Mouse (Mus musculus) hindbrain, embryonic 16.5 days (tissue): ENCODE measurements around the gene Slc41a2. TPM values are rescaled to one million over a fixed set of nuclear protein-coding genes. Genes with fewer than 3 reads are reported as not detected.

ENCODE experiments used
- ATAC-seq: fragments of 200-750 bp; cut with Nextera tagmentation; 2 replicates; pipeline ENCODE4 v1.8.0; 2017; ENCODE audit warnings: moderate TSS enrichment, moderate library complexity
- H3K27ac ChIP-seq: fragments of 300-500 bp; sonication (generic); 2 replicates; pipeline ENCODE4 v1.5.1; 2014; ENCODE audit warnings: low read depth, mild to moderate bottlenecking, control low read depth, low read length, moderate library complexity
- H3K27me3 ChIP-seq: fragments of 300-500 bp; sonication (generic); replicated peaks from 2 replicates; pipeline ENCODE4 v1.6.1; 2014; ENCODE audit warnings: low read length; ENCODE audit not compliant: control insufficient read depth, insufficient read depth
- H3K36me3 ChIP-seq: fragments of 300-500 bp; sonication (generic); 2 replicates; pipeline ENCODE4 v1.6.1; 2014; ENCODE audit warnings: mild to moderate bottlenecking, low read length, moderate library complexity, mixed read lengths; ENCODE audit not compliant: control insufficient read depth, insufficient read depth
- H3K4me1 ChIP-seq: fragments of 300-500 bp; sonication (generic); 2 replicates; pipeline ENCODE4 v1.6.1; 2014; ENCODE audit warnings: low read depth, low read length; ENCODE audit not compliant: control insufficient read depth, insufficient read depth
- H3K4me2 ChIP-seq: fragments of 300-500 bp; sonication (generic); 2 replicates; pipeline ENCODE4 v1.6.1; 2014; ENCODE audit warnings: mild to moderate bottlenecking, low read length, control low read depth, moderate library complexity
- H3K4me3 ChIP-seq: fragments of 300-500 bp; sonication (generic); 2 replicates; pipeline ENCODE4 v1.5.1; 2014; ENCODE audit warnings: mild to moderate bottlenecking, low read length, control low read depth, moderate library complexity
- H3K9ac ChIP-seq: fragments of 300-500 bp; sonication (generic); 2 replicates; pipeline ENCODE4 v1.6.1; 2014; ENCODE audit warnings: low read depth, mild to moderate bottlenecking, control low read depth, low read length, moderate library complexity
- H3K9me3 ChIP-seq: fragments of 300-500 bp; sonication (generic); 2 replicates; pipeline ENCODE4 v1.6.1; 2014; ENCODE audit warnings: mild to moderate bottlenecking, low read length, moderate library complexity; ENCODE audit not compliant: control insufficient read depth
- WGBS: fragments of 180-500 bp; shearing (Covaris S2); extraction: QIAGEN DNeasy Blood & Tissue Kit; methylation state at CpG from one replicate; pipeline ENCODE4 v1.1.7; 2014; 5-methylcytosine and 5-hydroxymethylcytosine counted together
- polyA plus RNA-seq: library from polyadenylated mRNA; unstranded; fragments of >200 nt; fragmentation: Nextera tagmentation; extraction: Ambion mirVana; gene quantifications from 2 replicates; pipeline ENCODE4 v1.2.1, GENCODE M21; 2015

The Slc41a2 gene
- polyA plus RNA-seq, result 11.0 and 11.6 TPM in 2 replicates

DNA sequence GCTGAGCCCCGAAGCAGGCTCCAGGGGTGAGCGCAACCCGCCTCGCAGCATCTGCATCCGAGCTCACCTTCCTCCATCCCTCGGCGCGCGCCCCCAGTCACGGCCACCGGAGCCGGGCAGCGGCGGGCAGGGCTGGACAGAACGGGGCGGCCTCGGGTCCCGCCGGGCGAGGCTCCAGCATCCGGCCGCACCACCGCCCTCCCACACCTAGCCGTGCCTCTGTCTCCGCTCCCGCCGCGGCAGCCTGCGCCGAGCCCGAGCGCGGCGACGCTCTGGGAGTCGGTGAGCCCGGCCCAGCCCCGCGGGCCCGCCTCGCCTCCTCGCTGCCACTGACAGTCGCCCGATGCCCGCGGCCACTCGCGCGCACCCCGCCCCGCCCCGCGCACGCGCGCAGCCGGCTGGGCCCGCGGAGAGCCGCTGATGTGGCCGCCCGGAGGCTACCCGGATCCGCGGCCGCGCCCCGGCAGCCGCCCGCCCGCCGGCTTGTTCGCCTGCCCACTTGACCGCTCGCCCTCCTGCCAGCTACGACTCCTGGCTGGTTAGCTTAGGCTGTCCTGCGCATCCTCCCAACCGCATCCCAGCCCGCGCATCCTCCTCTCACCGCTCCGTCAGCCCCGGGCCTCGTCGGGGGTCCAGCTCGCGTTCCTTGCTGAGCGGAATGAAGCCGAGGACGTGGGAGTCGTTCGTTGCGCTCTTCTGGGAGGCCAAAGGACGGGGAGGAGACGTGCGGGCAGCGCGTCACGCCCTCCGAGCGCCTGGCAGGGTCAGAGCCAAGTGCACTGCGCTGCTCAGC is at the start of gene Slc41a2:
TSS of gene Slc41a2 (minus strand) at position 724 of the 793 bp plus-strand sequence.
- H3K27ac ChIP-seq, result peak within 1 kb of the TSS; percentile 87
- peak within 1 kb of the TSS; percentile 82 for H3K4me2 ChIP-seq
- WGBS, result under 1% methylated on average over 79 of the region's 102 CpGs
- peak within 1 kb of the TSS; percentile 73 for H3K4me3 ChIP-seq
- peak; percentile 95 for ATAC-seq
- 0 out of 2 replicates have a peak, but pooled peaks cover 3% of the 10 kb centered on the region for H3K4me1 ChIP-seq
- no peaks in the 10 kb centered on the region for H3K9me3 ChIP-seq
- H3K9ac ChIP-seq, result peak within 1 kb of the TSS; percentile 87
- no peaks in the 10 kb centered on the region for H3K36me3 ChIP-seq
- peaks cover 2% of the 10 kb centered on the region; the same call in 1 of the 2 replicates for H3K27me3 ChIP-seq

DNA sequence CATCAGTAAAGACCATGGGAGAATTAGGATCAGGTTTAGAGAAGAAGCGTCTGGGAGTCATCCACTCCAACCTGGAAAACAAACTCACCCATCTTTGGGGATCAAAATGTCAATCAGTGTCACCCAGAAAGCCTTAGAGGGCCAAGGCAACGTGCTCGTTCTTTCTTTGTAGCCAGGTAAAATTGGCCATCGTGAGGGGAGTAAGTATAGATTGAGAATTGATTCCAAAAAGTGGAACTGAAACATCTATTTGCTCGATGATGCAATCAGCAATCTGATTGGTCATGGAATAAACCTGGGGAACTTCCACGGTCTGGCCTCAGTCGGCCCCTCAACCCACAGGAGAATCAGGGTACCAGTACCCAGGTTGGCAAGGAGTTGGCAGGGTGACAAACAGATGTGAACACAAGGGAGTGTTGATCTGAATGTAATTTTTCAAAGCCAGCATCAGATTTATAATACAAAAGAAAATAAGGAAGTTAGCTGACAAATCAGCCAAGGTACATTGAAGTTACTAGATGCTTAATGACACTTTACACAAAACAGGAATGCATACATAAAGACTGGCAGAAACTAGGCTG is 47.7 kb upstream of the Slc41a2 start:
- Histone ChIP-seq H3K9ac (no peak overlapping the region), H3K4me1 (no peaks in the 10 kb centered on the region), H3K4me3 (no peak overlapping the region), H3K4me2 (no peak overlapping the region), H3K27ac (no peak overlapping the region), H3K36me3 (0 out of 2 replicates have a peak, but pooled peaks cover 5% of the 10 kb centered on the region), H3K27me3 (no peaks in the 10 kb centered on the region), H3K9me3 (no peaks in the 10 kb centered on the region)
- WGBS, result 97% methylated on average over 7 of the region's 7 CpGs
- no peak for ATAC-seq

DNA sequence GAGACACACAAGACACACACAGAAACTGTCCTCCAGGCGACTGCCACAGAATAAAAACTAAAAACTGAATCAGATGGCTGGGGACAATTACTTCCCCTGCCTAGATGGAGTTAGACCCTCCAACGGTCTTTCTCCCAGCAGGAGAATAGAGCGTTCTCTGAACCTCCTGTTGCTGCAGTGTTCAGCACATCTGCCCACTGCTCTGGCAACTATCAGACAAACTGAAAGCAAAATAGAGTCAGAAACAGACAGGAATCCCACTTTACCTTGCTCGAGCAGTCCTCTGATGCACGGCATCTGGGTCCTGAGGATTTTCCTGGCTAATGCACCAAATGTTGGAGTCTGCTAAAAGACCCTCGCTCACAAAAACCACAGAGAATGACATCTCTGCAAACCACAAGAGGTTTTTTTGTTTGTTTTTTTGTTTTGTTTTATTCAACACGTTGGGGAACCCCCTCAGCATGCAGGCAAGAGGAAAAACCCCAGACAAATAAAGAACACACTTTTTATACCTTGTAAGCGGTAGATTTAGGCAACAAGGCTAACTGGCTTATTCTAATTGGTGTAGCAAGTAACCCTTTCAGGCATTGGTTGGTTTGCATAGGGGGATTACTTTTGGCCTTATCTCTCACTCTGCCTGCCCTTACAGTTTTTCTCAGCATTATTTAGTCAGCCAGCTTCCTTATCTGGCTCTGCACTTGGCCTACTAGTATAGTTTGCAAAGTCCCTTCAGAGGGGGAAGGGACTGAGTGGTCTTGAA is 47.0 kb upstream of the Slc41a2 start:
- no peak for ATAC-seq
- H3K4me3 ChIP-seq, result no peak overlapping the region
- 0 out of 2 replicates have a peak, but pooled peaks cover 5% of the 10 kb centered on the region for H3K36me3 ChIP-seq
- H3K9me3 ChIP-seq, result no peaks in the 10 kb centered on the region
- H3K4me2 ChIP-seq, result no peak overlapping the region
- H3K4me1 ChIP-seq, result no peaks in the 10 kb centered on the region
- no peak overlapping the region for H3K9ac ChIP-seq
- WGBS, result 87% methylated on average over 8 of the region's 8 CpGs
- H3K27ac ChIP-seq, result no peak overlapping the region
- H3K27me3 ChIP-seq, result no peaks in the 10 kb centered on the region

DNA sequence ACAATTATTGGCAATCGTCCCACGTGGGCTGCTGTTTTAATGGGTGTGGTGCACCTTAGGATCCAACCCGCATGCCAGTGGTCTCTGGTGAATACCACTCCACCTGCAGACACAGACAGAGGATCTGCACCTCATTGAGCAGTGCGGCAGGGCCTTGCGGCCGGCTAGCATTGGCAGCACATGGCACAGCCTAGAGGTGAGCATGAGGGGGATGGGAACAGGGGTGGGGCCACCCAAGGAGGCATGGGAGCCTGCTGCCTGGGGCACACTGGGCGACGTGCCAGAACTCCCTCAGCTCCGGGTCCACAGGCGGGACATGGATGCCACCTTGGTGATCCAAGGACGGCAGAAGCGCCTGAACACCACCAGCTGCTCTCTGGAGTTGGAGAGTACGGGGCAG is 46.2 kb upstream of the Slc41a2 start:
- Histone ChIP-seq H3K4me1 (no peaks in the 10 kb centered on the region), H3K9me3 (no peaks in the 10 kb centered on the region), H3K27me3 (no peaks in the 10 kb centered on the region), H3K36me3 (0 out of 2 replicates have a peak, but pooled peaks cover 5% of the 10 kb centered on the region), H3K4me3 (no peak overlapping the region), H3K4me2 (no peak overlapping the region), H3K9ac (no peak overlapping the region), H3K27ac (no peak overlapping the region)
- ATAC-seq, result no peak
- 90% methylated on average over 13 of the region's 13 CpGs for WGBS

DNA sequence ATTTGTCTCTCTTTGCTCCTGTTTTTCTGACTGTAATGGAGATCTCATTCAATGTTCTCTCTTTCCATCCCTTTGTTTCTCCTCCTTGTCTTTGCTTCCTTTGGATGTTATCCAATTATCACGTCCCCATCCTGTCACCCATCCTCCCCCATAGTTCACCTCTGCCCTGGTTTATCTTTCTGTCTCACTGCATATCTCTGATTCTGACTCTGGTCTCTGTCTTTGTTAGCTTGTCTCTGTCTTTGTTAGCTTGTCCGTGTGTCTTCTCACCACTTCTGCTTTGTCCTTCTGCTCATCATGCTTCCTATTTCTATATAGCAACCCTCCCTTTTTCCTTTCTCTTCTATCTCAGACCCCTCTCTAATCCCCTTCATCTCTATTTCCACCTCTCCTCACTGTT is 45.3 kb upstream of the Slc41a2 start:
- no peak overlapping the region for H3K4me2 ChIP-seq
- H3K27me3 ChIP-seq, result no peaks in the 10 kb centered on the region
- no peaks in the 10 kb centered on the region for H3K9me3 ChIP-seq
- no peaks in the 10 kb centered on the region for H3K4me1 ChIP-seq
- WGBS, result 67% methylated on average over 2 of the region's 2 CpGs
- 0 out of 2 replicates have a peak, but pooled peaks cover 5% of the 10 kb centered on the region for H3K36me3 ChIP-seq
- H3K27ac ChIP-seq, result no peak overlapping the region
- H3K9ac ChIP-seq, result no peak overlapping the region
- H3K4me3 ChIP-seq, result no peak overlapping the region
- ATAC-seq, result no peak

DNA sequence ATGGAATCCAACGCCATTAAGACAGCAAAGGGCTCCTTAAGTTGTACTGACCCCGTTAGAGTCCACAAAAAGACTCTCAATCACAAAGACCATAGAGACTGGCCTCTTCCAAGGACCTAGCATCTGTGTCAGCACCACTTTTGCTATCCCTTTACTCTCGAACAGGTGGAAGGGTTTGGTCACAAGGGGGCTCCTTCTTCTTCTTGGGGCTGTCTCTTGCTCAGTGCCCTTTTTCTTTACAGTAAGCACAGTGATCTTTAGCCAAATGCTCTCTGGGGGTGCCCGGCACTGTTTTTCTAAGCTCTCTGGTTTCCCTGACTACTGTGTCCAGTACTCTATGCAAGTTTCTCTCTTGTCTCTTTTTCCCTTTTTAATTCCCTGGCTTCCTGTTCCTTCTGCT is 44.8 kb upstream of the Slc41a2 start:
- H3K4me1 ChIP-seq, result no peaks in the 10 kb centered on the region
- ATAC-seq, result no peak
- no peak overlapping the region for H3K4me2 ChIP-seq
- no peaks in the 10 kb centered on the region for H3K9me3 ChIP-seq
- WGBS, result 81% methylated on average over 4 of the region's 4 CpGs
- H3K4me3 ChIP-seq, result no peak overlapping the region
- H3K27ac ChIP-seq, result no peak overlapping the region
- 0 out of 2 replicates have a peak, but pooled peaks cover 5% of the 10 kb centered on the region for H3K36me3 ChIP-seq
- no peak overlapping the region for H3K9ac ChIP-seq
- H3K27me3 ChIP-seq, result no peaks in the 10 kb centered on the region

DNA sequence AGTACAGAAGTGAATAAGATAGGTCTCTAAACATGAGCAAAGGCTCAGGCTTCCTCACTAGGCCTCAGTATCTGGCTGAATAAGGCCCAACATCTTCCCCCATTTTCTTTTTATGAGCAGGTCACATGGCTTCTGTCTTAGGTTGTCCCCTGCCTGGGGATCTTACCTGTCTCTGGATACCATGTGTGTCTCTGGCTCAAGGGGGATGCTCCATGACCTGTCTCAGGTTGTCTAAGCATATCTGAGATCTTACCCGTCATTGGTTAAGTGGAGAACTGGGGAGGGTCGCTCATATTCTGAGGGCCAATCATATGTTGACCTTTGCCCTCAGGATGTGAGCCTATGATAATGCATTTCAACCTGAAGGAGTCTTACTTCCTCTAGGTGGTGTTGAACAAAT is 42.8 kb upstream of the Slc41a2 start:
- Histone ChIP-seq H3K4me2 (no peak overlapping the region), H3K4me1 (no peaks in the 10 kb centered on the region), H3K27ac (no peak overlapping the region), H3K4me3 (no peak overlapping the region), H3K9ac (no peak overlapping the region), H3K27me3 (no peaks in the 10 kb centered on the region), H3K36me3 (0 out of 2 replicates have a peak, but pooled peaks cover 3% of the 10 kb centered on the region), H3K9me3 (no peaks in the 10 kb centered on the region)
- WGBS, result 98% methylated on average over 2 of the region's 2 CpGs
- no peak for ATAC-seq

DNA sequence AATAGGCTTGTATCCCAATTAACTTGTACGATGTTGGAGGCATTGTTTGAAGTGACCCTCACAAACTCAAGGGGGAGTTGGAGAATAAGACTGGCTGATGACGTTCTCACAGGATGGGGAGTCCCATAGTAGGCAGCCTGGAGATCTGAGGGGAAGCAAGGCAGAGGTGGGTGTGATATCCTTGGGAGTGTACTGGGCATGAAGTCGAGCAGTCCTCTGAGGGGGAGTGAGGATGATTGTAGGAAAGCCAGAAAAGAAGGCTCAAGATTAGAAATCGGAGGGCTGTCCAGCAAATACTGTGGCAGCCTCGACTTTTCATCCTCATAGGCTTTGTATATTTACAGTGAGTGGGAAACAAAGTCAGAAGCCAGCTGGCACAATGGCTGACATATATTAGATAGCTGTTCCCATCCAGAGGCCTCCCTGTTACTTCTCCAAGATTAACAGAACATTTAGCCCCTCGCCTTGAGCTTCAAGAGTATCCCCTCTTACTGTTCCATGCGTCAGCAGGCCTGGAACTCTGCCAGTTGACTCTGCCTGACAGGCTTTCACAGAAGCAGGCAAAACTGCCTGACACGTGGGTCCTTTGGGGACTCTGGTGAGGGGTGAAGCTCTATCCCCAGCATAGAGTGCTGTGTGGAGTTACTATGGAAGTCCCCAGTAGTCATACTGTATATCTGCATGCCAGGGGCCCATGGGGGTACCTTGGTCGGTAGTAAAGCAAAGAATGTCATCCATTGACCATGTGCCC is 40.6 kb upstream of the Slc41a2 start:
- Histone ChIP-seq H3K4me3 (no peak overlapping the region), H3K27ac (no peak overlapping the region), H3K9ac (no peak overlapping the region), H3K36me3 (no peaks in the 10 kb centered on the region), H3K9me3 (no peaks in the 10 kb centered on the region), H3K4me1 (no peaks in the 10 kb centered on the region), H3K27me3 (no peaks in the 10 kb centered on the region), H3K4me2 (no peak overlapping the region)
- WGBS, result 75% methylated on average over 9 of the region's 9 CpGs
- no peak for ATAC-seq
